Mouse (Mus musculus) embryonic stem cell, embryonic (primary cell): Measurements from ENCODE around the gene Grm4.

ENCODE experiments used
- CTCF ChIA-PET, 4 experiments: fragments of 300-600 bp in 2 of 4; fragments of 350-600 bp in 2 of 4; sonication (Branson Sonifier 250); formaldehyde crosslinking; loops; one replicate each; lab custom pipeline; 2022; ENCODE audit warnings: inconsistent platforms in 2 of 4; lab: Charles Lee
- POLR2A ChIA-PET, 4 experiments: fragments of 300-600 bp in 2 of 4; fragments of 350-600 bp in 2 of 4; sonication (Branson Sonifier 250); formaldehyde crosslinking; loops; one replicate each; lab custom pipeline; 2022; ENCODE audit warnings: antibody characterized with exemption in 4 of 4, inconsistent platforms in 1 of 4; lab: Charles Lee

Grm4 gene

DNA sequence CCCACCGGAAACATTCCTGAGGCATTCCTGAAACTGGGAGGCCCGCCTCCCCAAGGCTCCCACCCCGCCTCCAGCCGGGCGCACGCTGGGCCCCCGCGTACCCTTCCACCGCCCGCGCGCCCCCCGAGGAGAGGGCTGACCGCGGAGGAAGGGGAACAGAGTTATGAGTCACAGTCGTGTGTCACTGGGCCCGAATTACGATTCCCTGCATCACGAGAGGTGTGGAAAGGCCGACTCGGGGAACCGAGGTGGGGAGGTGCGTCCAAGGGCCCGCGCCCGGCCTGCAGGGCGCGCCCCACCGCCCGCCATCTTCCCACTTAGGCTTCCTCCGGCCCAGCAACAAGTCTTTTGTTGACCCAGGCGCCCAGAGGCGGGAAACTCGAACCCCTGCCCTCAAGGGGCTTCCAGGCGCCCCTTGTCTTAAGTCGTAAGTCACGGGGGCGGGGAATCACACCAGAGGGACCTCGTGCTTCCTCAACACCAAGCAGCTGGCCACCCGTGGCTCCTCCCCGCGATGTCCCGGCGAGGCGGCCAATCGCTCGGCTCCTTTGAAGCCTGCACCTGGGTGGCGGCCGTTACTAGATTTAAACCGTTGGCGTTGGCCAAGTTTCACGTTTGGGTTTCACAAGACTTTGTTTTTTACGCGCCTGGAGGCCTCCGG is 34.4 kb upstream of the Grm4 start:
- ChIA-PET CTCF (interaction anchor here (0.5 to 2.0 kb wide), 13 partner anchors 8 to 1458 kb away, joined by 3 to 7 read pairs (median 3); partner anchors contain the start of gene AI413582 (in 2 of the 4)), POLR2A (interaction anchor here (0.5 to 8.9 kb wide), 181 partner anchors 8 to 1901 kb away, joined by 3 to 146 read pairs (median 4); partner anchors contain the start of genes AI413582 (in 3 of the 4), Nudt3 (in 3 of the 4), RPS10-NUDT3 (in 3 of the 4) and Rps10 (in 2 of the 4))

DNA sequence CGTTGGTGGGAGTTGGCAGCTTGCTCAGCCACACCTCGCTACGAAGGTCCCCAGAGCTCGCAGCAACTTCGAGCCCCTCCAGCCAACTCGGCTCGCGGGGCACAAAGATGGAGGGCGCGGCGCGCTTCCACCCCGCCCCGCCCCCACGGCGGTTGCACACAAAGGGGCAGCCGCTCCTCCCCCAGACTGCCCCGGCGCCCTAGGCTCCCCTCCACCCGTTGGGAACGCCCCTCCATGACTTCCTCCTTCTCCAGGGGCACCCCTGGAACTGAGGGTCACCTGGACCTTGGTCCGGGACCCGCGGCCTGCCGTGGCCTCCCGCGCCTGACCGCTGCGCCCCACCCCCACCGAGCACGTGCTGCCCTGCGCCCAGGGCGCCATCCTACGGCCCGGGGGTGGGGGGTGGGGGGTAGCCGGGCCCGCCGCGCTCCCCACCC is 33.9 kb upstream of the Grm4 start:
- POLR2A ChIA-PET, result interaction anchor here (0.5 to 8.9 kb wide), 62 partner anchors 8 to 1559 kb away, joined by 3 to 146 read pairs (median 6); partner anchors contain the start of genes AI413582 (in 3 of the 4), RPS10-NUDT3 (in 3 of the 4), Nudt3 (in 2 of the 4) and Rps10 (in 2 of the 4)

DNA sequence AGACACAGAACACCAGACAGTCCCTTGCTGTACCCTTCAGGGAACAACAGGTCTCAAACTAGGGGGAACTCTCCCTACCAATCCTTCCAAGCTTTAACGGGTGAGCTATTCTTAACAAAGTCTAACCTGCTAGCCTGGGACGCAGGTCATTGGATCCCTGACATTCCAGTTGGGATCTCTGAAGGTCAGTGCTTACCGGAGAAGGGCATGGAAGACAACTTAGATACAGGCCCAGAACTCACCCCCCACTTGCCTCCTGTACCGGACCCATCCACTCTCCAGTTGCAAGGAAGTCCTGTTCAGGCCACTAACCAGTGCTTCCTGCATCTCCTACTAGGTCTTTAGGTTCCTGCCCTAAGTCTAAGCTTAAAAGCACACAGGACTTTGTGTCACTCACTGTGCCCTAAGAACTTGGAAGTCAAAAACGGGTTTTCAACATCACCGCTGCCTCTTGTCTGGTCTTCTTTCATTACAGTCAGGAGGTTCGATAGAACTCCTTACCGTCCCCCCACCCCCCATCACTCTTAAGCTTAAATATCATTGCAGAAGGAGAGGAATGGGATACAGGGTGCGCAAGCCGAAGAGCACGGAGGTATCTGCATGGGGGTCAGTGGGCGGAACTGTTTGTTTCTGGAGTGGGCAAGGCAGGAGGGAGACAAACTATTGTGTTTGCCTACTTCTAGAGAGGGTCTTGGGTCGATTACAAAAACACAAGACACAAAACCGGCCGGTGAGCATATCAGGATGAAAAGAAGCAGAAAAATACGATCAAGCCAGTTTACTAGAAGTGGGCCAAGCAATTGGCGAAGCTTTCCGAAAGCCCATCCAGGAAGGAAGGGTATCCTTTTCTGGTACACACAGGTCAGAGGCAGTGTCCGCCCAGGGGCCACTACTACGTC is 33.1 kb upstream of the Grm4 start:
- CTCF ChIA-PET, result interaction anchor here in 3 of 4 experiments (0.5 to 2.0 kb wide), 12 partner anchors 11 to 934 kb away, joined by 3 to 8 read pairs (median 4); partner anchors contain the start of gene AI413582 (in 2 of the 3)
- POLR2A ChIA-PET, result interaction anchor here (0.6 to 8.9 kb wide), 51 partner anchors 7 to 775 kb away, joined by 3 to 146 read pairs (median 4); partner anchors contain the start of genes RPS10-NUDT3 (in 3 of the 4), AI413582 (in 2 of the 4), Nudt3 (in 2 of the 4) and Rps10 (in 2 of the 4)

More for the DNA sequence above, 33.9 kb upstream of the Grm4 start:
- CTCF ChIA-PET, result interaction anchor here in 3 of 4 experiments (0.5 to 2.0 kb wide), 5 partner anchors 10 to 933 kb away, joined by 3 to 8 read pairs (median 4); partner anchors contain the start of gene AI413582 (in 1 of the 3)

DNA sequence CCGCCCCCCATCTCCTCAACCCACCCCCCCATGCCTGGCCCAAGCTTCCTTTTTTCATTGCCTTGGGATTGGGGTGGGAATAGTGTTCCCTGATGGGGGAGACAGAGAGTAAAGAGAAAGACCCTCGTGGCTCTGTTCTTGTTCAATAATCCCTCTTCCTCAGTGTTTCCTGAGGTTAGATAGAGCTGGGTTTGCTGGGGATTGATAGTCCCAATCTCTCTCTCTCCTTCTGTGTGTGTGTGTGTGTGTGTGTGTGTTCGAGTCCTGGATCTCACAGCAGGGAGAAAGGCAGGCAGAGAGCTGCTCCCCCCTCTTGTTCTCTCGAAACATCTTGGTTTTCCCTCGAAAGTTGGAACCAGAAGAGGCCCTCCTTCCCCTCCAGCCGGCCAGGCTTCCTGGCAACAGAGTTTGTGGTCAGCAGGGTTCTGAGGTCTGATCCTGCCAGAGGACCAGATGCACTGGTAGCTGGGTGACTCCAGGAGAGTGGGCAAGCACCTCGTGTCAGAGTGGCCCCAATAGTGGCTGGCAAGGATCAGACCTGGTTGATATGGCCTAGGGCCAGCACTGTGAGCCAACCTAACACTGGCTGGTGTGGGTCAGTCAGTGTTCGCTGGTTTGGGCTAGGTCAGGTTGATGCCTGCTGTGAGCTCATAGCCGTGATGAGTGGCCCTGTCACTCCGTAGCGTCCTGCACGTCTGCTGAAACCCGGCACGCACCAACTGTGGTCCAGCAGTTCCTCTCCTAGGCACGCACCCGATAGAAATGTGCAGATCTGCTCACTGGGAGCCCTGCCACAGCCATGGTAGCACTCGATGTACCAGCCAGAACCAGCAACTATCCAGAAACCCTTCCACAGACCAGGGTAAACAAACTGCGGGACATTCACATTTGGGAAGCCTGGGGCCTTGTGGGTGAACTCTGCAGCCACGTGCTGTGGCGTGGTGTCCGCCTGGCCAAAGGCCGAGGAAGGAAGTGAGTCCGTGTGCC is 31.3 kb upstream of the Grm4 start:
- CTCF ChIA-PET, result interaction anchor here (0.6 to 1.9 kb wide), 16 partner anchors 10 to 465 kb away, joined by 3 to 10 read pairs (median 4); partner anchors contain the start of gene AI413582 (in 1 of the 4)

DNA sequence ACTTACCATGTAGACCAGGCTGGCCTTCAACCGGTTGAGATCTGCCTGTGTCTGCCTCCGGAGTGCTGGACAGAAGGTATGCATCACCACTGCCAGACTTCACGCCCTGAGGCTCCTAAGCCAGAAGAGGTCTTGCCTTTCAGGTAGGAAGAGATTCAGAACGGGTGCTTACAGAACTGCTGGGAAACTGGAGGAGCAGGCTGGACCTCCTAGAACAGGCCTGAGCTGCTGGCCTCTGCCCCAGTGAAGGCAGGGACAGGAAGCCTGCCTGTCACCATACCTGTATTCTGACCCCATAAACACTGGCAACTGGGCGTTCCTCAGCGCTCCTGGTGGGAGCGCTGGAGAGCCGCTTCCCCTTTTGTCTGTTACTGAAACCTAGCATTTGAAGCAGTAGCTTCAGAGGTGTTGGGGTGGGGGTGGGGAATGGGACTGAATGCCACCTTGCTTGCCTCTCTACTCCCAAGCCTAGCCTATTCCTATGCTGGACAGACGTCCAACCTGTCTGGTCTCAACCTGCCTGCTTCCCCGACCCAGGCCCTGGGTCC is 30.3 kb upstream of the Grm4 start:
- CTCF ChIA-PET, result interaction anchor here (0.6 to 1.9 kb wide), 14 partner anchors 8 to 91 kb away, joined by 3 to 10 read pairs (median 5); partner anchors contain the start of gene AI413582 (in 1 of the 4)
- POLR2A ChIA-PET, result interaction anchor here (0.5 to 8.9 kb wide), 38 partner anchors 9 to 1072 kb away, joined by 3 to 143 read pairs (median 4); partner anchors contain the start of genes AI413582 (in 2 of the 4), Nudt3 (in 2 of the 4), RPS10-NUDT3 (in 1 of the 4) and Rps10 (in 1 of the 4)

More for the DNA sequence above, 31.3 kb upstream of the Grm4 start:
- POLR2A ChIA-PET, result interaction anchor here (0.5 to 8.9 kb wide), 44 partner anchors 8 to 785 kb away, joined by 3 to 143 read pairs (median 4); partner anchors contain the start of genes AI413582 (in 2 of the 4), Nudt3 (in 2 of the 4), RPS10-NUDT3 (in 2 of the 4) and Rps10 (in 1 of the 4)

DNA sequence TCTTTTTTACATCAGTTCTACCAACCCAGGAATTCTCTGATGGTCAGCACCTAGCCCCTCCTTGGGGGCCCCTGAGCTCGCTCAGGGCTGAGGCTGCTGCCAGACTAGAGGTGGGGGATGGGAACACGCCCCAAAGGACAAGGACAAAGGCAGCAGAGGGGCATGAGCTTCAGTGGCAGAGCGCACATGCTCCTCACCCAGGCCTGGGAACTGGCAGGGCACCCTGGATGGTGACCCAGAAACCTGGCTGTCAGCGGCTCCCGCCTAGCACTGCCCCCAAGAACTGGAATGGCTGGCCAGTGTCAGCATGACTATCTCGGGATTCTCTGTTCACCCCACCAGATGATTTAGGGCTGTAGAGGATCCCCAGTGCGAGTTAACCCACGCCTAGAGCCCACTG is 28.0 kb upstream of the Grm4 start:
- ChIA-PET CTCF (interaction anchor here in 1 of 4 experiments (1.3 kb wide), 1 partner anchor 220 kb away, joined by 3 read pairs; no protein-coding TSS in a partner anchor), POLR2A (interaction anchor here in 3 of 4 experiments (1.0 to 3.8 kb wide), 4 partner anchors 8 to 47 kb away, joined by 3 to 52 read pairs (median 3); partner anchors contain the start of gene Hmga1 (in 1 of the 3))

DNA sequence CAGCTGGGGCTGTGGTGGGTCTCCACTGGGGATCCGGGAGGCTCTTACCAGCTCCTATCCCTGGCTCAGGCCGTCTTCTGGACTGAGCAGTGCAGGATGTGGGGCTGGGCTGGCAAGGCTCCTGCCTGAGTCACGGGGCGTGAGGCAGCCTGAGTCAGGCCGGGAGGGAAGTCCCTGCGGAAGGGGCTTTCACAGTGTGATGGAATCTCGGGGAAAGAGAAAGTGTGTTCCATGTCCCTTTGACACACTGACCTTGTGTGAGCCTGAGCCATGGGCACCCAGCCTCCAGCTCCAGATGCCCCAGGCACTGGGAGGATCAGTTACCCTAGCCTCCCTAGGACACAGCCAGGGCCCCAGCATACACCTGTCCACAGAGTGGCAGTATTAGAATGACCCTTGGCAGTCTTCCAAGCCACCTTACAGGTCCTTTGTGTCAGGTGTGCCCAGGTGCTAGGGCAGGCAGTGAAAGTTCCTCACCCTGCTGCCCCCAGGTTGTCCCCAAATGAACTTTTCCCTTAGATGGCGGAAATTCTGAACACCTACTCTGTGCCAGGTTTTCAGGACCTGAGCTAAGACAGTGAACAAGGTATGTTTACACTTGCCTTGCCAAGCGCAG is 26.2 kb upstream of the Grm4 start:
- ChIA-PET CTCF (interaction anchor here in 2 of 4 experiments (0.5 to 1.3 kb wide), 3 partner anchors 9 to 193 kb away, joined by 3 read pairs; partner anchors contain the start of gene Hmga1 (in 1 of the 2)), POLR2A (interaction anchor here in 3 of 4 experiments (0.9 to 3.8 kb wide), 13 partner anchors 8 to 161 kb away, joined by 3 to 52 read pairs (median 5); partner anchors contain the start of genes Hmga1 (in 3 of the 3), AI413582 (in 1 of the 3) and RPS10-NUDT3 (in 1 of the 3))

DNA sequence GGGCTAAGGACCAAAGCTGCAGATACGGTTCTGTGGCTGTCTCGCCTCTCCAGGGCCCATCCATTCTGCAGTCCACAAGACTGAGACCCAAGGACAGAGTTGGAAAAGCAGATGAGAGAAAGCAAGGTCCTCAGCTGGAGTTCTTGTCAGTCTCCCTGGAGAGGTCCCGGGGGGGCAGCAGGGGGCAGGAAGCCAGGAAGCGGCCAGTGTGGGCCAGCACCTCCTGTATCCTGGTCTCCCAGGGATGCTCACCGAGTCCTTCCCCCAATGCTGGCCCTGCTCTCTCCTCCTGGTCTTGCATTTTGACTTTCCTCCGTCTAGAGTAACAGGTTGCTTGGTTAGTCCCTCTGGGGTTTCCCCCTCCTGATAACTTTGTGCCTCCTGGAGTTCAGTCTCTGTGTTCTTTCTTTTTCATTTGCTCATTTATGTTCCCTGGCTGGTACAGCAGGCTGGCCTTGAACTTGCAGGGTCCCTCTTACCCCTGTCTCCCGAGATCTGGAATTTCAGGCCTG is 25.4 kb upstream of the Grm4 start:
- POLR2A ChIA-PET, result interaction anchor here (0.9 to 3.8 kb wide), 16 partner anchors 7 to 161 kb away, joined by 3 to 52 read pairs (median 4); partner anchors contain the start of genes Hmga1 (in 3 of the 4) and AI413582 (in 1 of the 4)
- CTCF ChIA-PET, result interaction anchor here (0.5 to 1.6 kb wide), 9 partner anchors 8 to 587 kb away, joined by 3 to 7 read pairs (median 3); partner anchors contain the start of gene Hmga1 (in 1 of the 4)

DNA sequence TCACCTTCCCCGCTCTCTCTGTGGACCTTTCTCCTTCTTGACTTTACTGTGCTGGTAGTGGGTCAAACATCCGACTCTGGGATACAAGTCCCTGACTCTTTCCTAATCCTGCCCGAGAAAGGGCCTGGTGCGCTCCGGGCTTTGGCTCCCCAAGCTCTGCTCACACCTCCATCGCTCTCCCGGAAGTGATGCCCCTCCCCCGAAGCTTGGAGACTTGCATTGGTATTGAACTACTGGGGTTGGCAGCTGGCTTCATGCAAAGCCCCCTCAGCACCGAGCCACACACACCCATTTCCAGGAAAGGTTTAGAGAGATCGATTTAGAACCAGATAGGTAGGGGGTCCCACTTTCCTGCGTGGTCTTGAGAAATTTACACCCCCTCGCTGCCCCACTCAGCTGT is 24.8 kb upstream of the Grm4 start:
- ChIA-PET CTCF (interaction anchor here (0.5 to 1.6 kb wide), 7 partner anchors 10 to 588 kb away, joined by 3 to 7 read pairs (median 3); no protein-coding TSS in a partner anchor), POLR2A (interaction anchor here (0.6 to 3.8 kb wide), 15 partner anchors 8 to 204 kb away, joined by 3 to 52 read pairs (median 4); partner anchors contain the start of genes Hmga1 (in 3 of the 4) and AI413582 (in 1 of the 4))

DNA sequence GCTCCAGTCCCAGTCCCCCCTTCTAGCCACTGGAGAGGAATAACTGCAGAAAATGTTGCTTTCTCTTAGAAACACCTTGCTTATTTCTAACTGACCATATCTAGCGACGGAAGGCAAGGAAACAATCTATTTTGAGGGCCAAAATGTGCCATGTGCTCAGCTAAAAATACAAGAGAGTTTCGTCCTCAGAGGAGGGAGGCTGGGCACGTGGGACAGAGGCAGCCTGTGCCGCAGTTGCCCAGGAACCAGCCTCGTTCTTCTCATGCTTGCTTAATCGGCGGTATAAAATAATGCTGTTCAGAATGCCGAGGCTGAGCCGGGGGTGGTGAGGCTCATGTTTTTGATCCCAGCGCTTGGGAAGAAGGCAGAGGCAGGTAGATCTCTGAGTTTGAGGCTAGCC is 23.3 kb upstream of the Grm4 start:
- ChIA-PET CTCF (interaction anchor here in 3 of 4 experiments (0.6 to 2.6 kb wide), 3 partner anchors 10 to 143 kb away, joined by 3 to 8 read pairs (median 4); no protein-coding TSS in a partner anchor), POLR2A (interaction anchor here in 2 of 4 experiments (1.0 to 1.8 kb wide), 5 partner anchors 8 to 91 kb away, joined by 3 to 6 read pairs (median 4); partner anchors contain the start of gene Hmga1 (in 1 of the 2))

DNA sequence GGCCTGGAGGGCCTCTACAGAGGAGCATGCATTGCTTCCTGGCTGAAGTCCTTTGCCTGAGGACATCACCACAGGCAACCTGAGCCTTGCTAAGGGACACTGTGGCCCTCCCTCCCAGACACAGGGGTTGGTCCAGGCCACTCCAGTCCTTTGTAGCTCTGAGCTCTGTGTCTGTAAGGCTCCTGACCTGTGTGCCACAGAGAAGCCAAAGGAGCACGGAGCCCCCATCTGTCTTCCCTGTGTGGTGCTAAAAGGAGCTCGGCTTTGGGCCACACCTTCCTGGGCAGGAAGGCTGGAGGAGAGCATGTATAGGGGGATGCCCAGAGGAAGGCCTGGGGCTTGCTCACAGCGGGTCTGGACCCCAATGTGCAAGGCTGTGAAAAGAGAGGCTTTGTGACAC is 20.8 kb upstream of the Grm4 start:
- CTCF ChIA-PET, result interaction anchor here in 3 of 4 experiments (0.5 to 1.9 kb wide), 5 partner anchors 10 to 93 kb away, joined by 4 to 7 read pairs (median 5); partner anchors contain the start of gene RPS10-NUDT3 (in 1 of the 3)
- POLR2A ChIA-PET, result interaction anchor here (0.5 to 3.3 kb wide), 13 partner anchors 10 to 51 kb away, joined by 3 to 15 read pairs (median 5); partner anchors contain the start of gene Hmga1 (in 3 of the 4)

DNA sequence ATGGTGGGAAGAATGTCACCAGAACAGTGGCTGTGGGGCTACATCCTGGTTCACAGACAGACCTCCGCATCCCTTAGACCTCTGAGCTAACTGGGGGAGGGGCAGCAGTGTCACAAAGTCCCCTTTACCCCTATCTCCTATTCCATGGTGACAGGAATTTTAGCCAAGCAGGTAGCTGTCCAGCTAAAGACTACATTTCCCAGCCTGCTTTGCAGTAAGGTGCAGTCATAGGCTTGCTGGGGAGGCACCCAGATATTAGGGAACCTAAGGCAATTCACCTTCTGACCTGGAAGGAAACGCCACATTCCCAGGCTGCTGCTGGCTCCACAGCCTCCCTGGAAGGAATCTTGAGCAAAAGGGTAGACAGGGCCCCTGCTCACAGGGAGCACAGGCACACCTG is 20.1 kb upstream of the Grm4 start:
- ChIA-PET POLR2A (interaction anchor here (0.5 to 3.3 kb wide), 10 partner anchors 9 to 312 kb away, joined by 3 to 15 read pairs (median 6); partner anchors contain the start of gene Hmga1 (in 2 of the 4)), CTCF (interaction anchor here in 3 of 4 experiments (0.5 to 1.9 kb wide), 4 partner anchors 11 to 51 kb away, joined by 3 to 7 read pairs (median 4); no protein-coding TSS in a partner anchor)

DNA sequence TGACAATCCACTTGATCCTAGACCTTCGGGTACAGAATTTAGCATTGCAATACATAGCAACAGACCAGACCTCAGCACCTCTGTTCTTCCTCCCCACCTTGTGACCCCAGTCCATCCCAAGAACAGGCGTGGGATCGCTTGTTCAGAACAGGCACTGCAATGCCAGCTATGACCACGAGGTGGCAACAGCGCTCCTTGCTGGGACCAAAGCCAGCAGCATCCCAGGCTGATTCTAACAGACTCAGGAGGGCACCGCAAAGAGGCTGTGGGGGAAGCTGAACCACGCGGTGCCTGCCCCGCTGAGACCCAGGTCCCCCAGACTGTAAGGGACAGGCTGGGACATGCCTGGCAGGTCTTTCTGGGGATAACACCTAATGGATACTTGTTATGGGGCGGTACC is 13.5 kb upstream of the Grm4 start:
- ChIA-PET CTCF (interaction anchor here (0.5 to 2.2 kb wide), 70 partner anchors 8 to 986 kb away, joined by 3 to 14 read pairs (median 4); partner anchors contain the start of genes Hmga1 (in 3 of the 4), AI413582 (in 1 of the 4), RPS10-NUDT3 (in 1 of the 4) and Rps10 (in 1 of the 4)), POLR2A (interaction anchor here (0.6 to 3.0 kb wide), 29 partner anchors 12 to 183 kb away, joined by 3 to 47 read pairs (median 4); partner anchors contain the start of genes Hmga1 (in 4 of the 4), AI413582 (in 3 of the 4), RPS10-NUDT3 (in 2 of the 4) and Rps10 (in 1 of the 4))

DNA sequence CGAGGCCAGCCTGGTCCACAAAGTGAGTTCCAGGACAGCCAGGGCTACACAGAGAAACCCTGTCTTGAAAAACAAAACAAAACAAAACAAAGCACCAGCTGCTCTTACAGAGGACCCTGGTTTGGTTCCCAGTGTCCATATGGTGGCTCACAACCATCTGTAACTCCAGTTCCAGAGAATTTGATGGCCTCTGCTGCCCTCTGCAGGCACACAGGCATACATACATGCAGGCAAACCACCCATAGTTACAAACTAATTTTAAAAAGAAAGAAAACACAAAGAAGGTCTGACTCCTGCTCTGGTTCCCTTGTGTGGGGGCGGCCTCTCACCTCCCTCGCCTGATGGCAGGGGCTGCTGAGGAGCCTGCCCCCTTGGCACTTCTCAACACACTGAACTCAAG is 12.2 kb upstream of the Grm4 start:
- CTCF ChIA-PET, result interaction anchor here in 1 of 4 experiments (1.7 to 2.2 kb wide), 2 partner anchors 59 to 343 kb away, joined by 4 to 14 read pairs; no protein-coding TSS in a partner anchor

More for the DNA sequence above, 12.2 kb upstream of the Grm4 start:
- POLR2A ChIA-PET, result interaction anchor here in 1 of 4 experiments (0.6 to 3.0 kb wide), 5 partner anchors 8 to 28 kb away, joined by 3 to 47 read pairs (median 6); partner anchors contain the start of gene Hmga1
